Mouse (Mus musculus) Patski (cell line): ENCODE measurements around the gene Emsy. TPM values are rescaled to one million over a fixed set of nuclear protein-coding genes. Genes with fewer than 3 reads are reported as not detected.

Experiments
- ATAC-seq: fragments of 100-300 bp; one replicate; pipeline ENCODE4 v1.8.0; 2021
- CTCF ChIA-PET: fragments of 350-600 bp; sonication (Branson Sonifier 250); formaldehyde crosslinking; loops from one replicate; lab custom pipeline; 2022; ENCODE audit warnings: inconsistent platforms; lab: Charles Lee
- POLR2A ChIA-PET: fragments of 350-600 bp; sonication (Branson Sonifier 250); formaldehyde crosslinking; loops from one replicate; lab custom pipeline; 2022; ENCODE audit warnings: antibody characterized with exemption, inconsistent platforms; lab: Charles Lee
- DNase-seq: peaks from one replicate; pipeline ENCODE4 v3.0.0-alpha.2; 2011; ENCODE audit warnings: low read depth, low spot score
- H3K27me3 ChIP-seq: fragments of 371-371 bp; one replicate; pipeline ENCODE4 v1.5.1; 2021
- CTCF ChIP-seq: fragments of 100-300 bp; IDR thresholded peaks from one replicate; pipeline ENCODE4 v1.5.1; 2021
- in situ Hi-C: fragments of 300-500 bp; cut with MboI; formaldehyde crosslinking; loops from 3 replicates; pipeline ENCODE4 v1.11.1; 2018; ENCODE audit warnings: low pct_unique_long_range_greater_than_20kb, mixed read lengths
- polyA plus RNA-seq: library from polyadenylated mRNA; unstranded; gene quantifications from one replicate; pipeline ENCODE4 v1.2.3, GENCODE M21; 2021

The Emsy gene
- polyA plus RNA-seq, 1 experiment from 2014 or later = 30.3 TPM

GRCm38 (mm10) chr7:98692761-98693546 is 36.4 kb upstream of the Emsy start:
- peak; percentile 86 for ATAC-seq
- no peak for TF ChIP-seq CTCF
- peak; percentile 70 for DNase-seq
- H3K27me3 ChIP-seq = no peaks in the 10 kb centered on the region
- ChIA-PET CTCF (no interaction called here), POLR2A (interaction anchor here (0.9 to 1.1 kb wide), 2 partner anchors 10 kb away, joined by 3 to 5 read pairs; no protein-coding TSS in a partner anchor)
- in situ Hi-C loops = loop anchor here (10.0 kb wide), 1 partner anchor 208 kb away; the partner anchor contains the start of gene Lrrc32

- DNase-seq (no peak), ATAC-seq (no peak)
- H3K27me3 ChIP-seq = no peaks in the 10 kb centered on the region
- POLR2A ChIA-PET = interaction anchor here (1.1 kb wide), 1 partner anchor 18 kb away, joined by 4 read pairs; no protein-coding TSS in a partner anchor
- CTCF ChIA-PET = no interaction called here
- in situ Hi-C loops = loop anchor here (10.0 kb wide), 1 partner anchor 206 kb away; the partner anchor contains the start of gene Lrrc32
- TF ChIP-seq CTCF = no peak
These were observed 34.2 kb upstream of the Emsy start for GRCm38 (mm10) chr7:98690831-98691230.

GRCm38 (mm10) chr7:98690126-98690525 is 33.5 kb upstream of the Emsy start:
- DNase-seq (no peak), ATAC-seq (no peak)
- in situ Hi-C loops = loop anchor here (10.0 kb wide), 1 partner anchor 205 kb away; the partner anchor contains the start of gene Lrrc32
- H3K27me3 ChIP-seq = no peaks in the 10 kb centered on the region
- ChIA-PET CTCF (no interaction called here), POLR2A (no interaction called here)
- TF ChIP-seq CTCF = no peak

GRCm38 (mm10) chr7:98685895-98686294 is 29.3 kb upstream of the Emsy start:
- peaks cover 5% of the 10 kb centered on the region for H3K27me3 ChIP-seq
- CTCF ChIA-PET = interaction anchor here (1.2 kb wide), 1 partner anchor 14 kb away, joined by 3 read pairs; no protein-coding TSS in a partner anchor
- in situ Hi-C loops = no loop called here
- ATAC-seq (no peak), DNase-seq (no peak)
- POLR2A ChIA-PET = no interaction called here
- no peak for TF ChIP-seq CTCF

- ChIA-PET POLR2A (interaction anchor here (2.4 kb wide), 1 partner anchor 10 kb away, joined by 5 read pairs; no protein-coding TSS in a partner anchor), CTCF (interaction anchor here (1.7 kb wide), 1 partner anchor 23 kb away, joined by 5 read pairs; no protein-coding TSS in a partner anchor)
- H3K27me3 ChIP-seq = peaks cover 5% of the 10 kb centered on the region
- in situ Hi-C loops = no loop called here
- no peak for DNase-seq
- TF ChIP-seq CTCF = peak; percentile 19
- ATAC-seq = no peak
These were observed 26.2 kb upstream of the Emsy start for GRCm38 (mm10) chr7:98682821-98683220.

- ChIA-PET CTCF (interaction anchor here (1.9 kb wide), 1 partner anchor 17 kb away, joined by 7 read pairs; no protein-coding TSS in a partner anchor), POLR2A (interaction anchor here (0.8 kb wide), 1 partner anchor 9 kb away, joined by 3 read pairs; no protein-coding TSS in a partner anchor)
- H3K27me3 ChIP-seq = peaks cover 5% of the 10 kb centered on the region
- TF ChIP-seq CTCF = no peak
- ATAC-seq = no peak
- DNase-seq = no peak
- in situ Hi-C loops = no loop called here
These were observed 24.1 kb upstream of the Emsy start for GRCm38 (mm10) chr7:98680691-98681090.

GRCm38 (mm10) chr7:98678441-98678840 is 21.9 kb upstream of the Emsy start:
- H3K27me3 ChIP-seq = peaks cover under 1% of the 10 kb centered on the region
- CTCF ChIA-PET = no interaction called here
- POLR2A ChIA-PET = no interaction called here
- ATAC-seq (no peak), DNase-seq (no peak)
- in situ Hi-C loops = no loop called here
- TF ChIP-seq CTCF = no peak

GRCm38 (mm10) chr7:98677511-98677910 is 20.9 kb upstream of the Emsy start:
- no peak for TF ChIP-seq CTCF

GRCm38 (mm10) chr7:98674344-98674743 is 17.8 kb upstream of the Emsy start:
- POLR2A ChIA-PET = no interaction called here
- H3K27me3 ChIP-seq = no peaks in the 10 kb centered on the region
- CTCF ChIA-PET = interaction anchor here (0.9 kb wide), 1 partner anchor 19 kb away, joined by 3 read pairs; no protein-coding TSS in a partner anchor
- no peak for TF ChIP-seq CTCF
- in situ Hi-C loops = no loop called here
- no peak for DNase-seq
- no peak for ATAC-seq

More at GRCm38 (mm10) chr7:98677511-98677910, 20.9 kb upstream of the Emsy start:
- ChIA-PET POLR2A (interaction anchor here (0.5 kb wide), 1 partner anchor 23 kb away, joined by 3 read pairs; no protein-coding TSS in a partner anchor), CTCF (interaction anchor here (1.2 kb wide), 1 partner anchor 9 kb away, joined by 3 read pairs; no protein-coding TSS in a partner anchor)
- H3K27me3 ChIP-seq = no peaks in the 10 kb centered on the region
- no peak for ATAC-seq
- in situ Hi-C loops = no loop called here
- no peak for DNase-seq

GRCm38 (mm10) chr7:98672241-98672955 is 15.8 kb upstream of the Emsy start:
- in situ Hi-C loops = no loop called here
- ChIA-PET CTCF (no interaction called here), POLR2A (interaction anchor here (0.9 kb wide), 1 partner anchor 8 kb away, joined by 3 read pairs; no protein-coding TSS in a partner anchor)
- no peak for ATAC-seq
- no peak for DNase-seq
- TF ChIP-seq CTCF = no peak
- no peaks in the 10 kb centered on the region for H3K27me3 ChIP-seq
